Mouse (Mus musculus) G1E (cell line): ENCODE measurements around the gene Gss. TPM values are rescaled to one million over a fixed set of nuclear protein-coding genes. Genes with fewer than 3 reads are reported as not detected.

Experiments
- ATAC-seq: 2 replicates; pipeline ENCODE4 v1.8.0; 2016; ENCODE audit warnings: mild to moderate bottlenecking; ENCODE audit not compliant: insufficient number of reproducible peaks, poor library complexity, low FRiP score, severe bottlenecking; ENCODE audit errors: extremely low read depth
- DNase-seq: peaks from one replicate; pipeline ENCODE4 v3.0.0; 2012; ENCODE audit warnings: low spot score
- H3K27me3 ChIP-seq: 2 replicates; pipeline ENCODE4 v1.6.1; 2012; ENCODE audit warnings: mild to moderate bottlenecking, low read length, inconsistent platforms; ENCODE audit not compliant: insufficient read depth
- H3K36me3 ChIP-seq: replicated peaks from 2 replicates; pipeline ENCODE3; 2012; ENCODE audit warnings: mild to moderate bottlenecking, inconsistent platforms
- H3K4me1 ChIP-seq: 2 replicates; pipeline ENCODE4 v1.6.1; 2012; ENCODE audit warnings: low read depth, low read length, inconsistent platforms, mixed read lengths; ENCODE audit not compliant: insufficient read depth
- H3K4me3 ChIP-seq: 2 replicates; pipeline ENCODE4 v1.5.1; 2012; ENCODE audit warnings: low read depth, mild to moderate bottlenecking, inconsistent platforms, low read length, moderate library complexity, mixed read lengths
- H3K9me3 ChIP-seq: replicated peaks from 2 replicates; pipeline ENCODE4 v1.6.1; 2012; ENCODE audit warnings: inconsistent platforms
- CTCF ChIP-seq: IDR thresholded peaks from 2 replicates; pipeline ENCODE4 v1.5.1; 2012; ENCODE audit warnings: low read depth, low read length, inconsistent platforms, mixed read lengths
- GATA1 ChIP-seq: IDR thresholded peaks from 2 replicates; pipeline ENCODE4 v1.6.1; 2012; ENCODE audit warnings: borderline replicate concordance, low read length, inconsistent platforms, mixed read lengths
- GATA2 ChIP-seq: IDR thresholded peaks from 2 replicates; pipeline ENCODE4 v1.6.1; 2012; ENCODE audit warnings: low read depth, low read length, inconsistent platforms, borderline replicate concordance
- POLR2AphosphoS5 ChIP-seq: IDR thresholded peaks from 2 replicates; pipeline ENCODE4 v1.6.1; 2012; ENCODE audit warnings: low read depth, low read length, inconsistent platforms; ENCODE audit not compliant: insufficient replicate concordance
- TAL1 ChIP-seq: conservative IDR thresholded peaks from 2 replicates; pipeline ENCODE4 v1.6.1; 2012; ENCODE audit warnings: low read depth, low read length, inconsistent platforms, mixed read lengths
- polyA plus RNA-seq: library from polyadenylated mRNA; stranded (reverse); fragments of >175 nt; gene quantifications from 2 replicates; pipeline ENCODE4 v1.2.3, GENCODE M21; 2012
- total RNA-seq, 2 experiments: library from RNA; stranded (forward) in 1 of 2; stranded (reverse) in 1 of 2; fragments of 200-1000 nt in 1 of 2; fragments of >200 nt in 1 of 2; fragmentation: Nextera tagmentation in 1 of 2; gene quantifications; 2 replicates each; pipeline ENCODE4 v1.2.3; 2014 to 2017

The Gss gene
- total RNA-seq (2014; fragmentation: Nextera tagmentation) (7.3 and 10.6 TPM in 2 replicates), total RNA-seq (2017) (22.0 and 25.7 TPM in 2 replicates), polyA plus RNA-seq (14.6 and 16.5 TPM in 2 replicates)

DNA sequence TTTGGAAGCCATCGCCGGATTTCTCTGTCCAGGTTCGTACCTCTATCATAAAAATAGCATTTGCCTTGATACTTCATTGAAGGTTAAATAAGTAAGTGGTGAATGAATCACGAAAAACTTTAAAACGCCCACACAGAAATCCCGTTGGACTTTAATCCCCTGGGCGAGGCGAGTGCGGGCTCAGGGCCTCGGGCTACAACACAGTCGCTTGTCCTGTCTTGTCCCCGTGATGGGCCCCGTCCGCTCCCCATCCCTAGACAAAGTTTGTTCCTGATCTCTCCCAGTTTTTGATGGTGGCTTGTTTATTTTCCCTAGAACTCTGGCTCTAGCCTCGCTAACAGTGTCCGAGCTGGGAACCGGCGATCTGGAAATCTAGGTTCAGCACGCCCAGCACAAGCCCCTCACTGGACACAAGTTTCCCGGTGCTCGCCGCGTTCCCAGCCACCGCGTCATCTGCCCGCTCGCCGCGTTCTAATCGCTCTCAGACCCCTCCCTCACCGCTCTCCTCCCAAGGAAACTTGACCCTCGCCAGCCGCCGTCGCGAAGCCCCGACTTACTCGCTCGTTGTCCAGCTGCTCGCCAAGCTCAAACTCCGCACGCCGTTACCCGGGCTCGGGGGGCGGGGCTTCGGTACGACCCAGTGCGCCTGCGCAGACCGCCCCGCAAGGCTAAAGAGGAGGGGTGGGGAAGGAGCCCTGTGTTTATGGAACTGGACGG is at the start of gene Gss:
Gss (minus strand) TSS at position 674 of the 717 bp plus-strand sequence.
- H3K36me3 ChIP-seq, result peaks cover 19% of the 10 kb centered on the region
- no peaks in the 10 kb centered on the region for H3K9me3 ChIP-seq
- H3K4me1 ChIP-seq, result peaks cover 78% of the 10 kb centered on the region
- TF ChIP-seq CTCF (no peak), GATA1 (no peak), POLR2AphosphoS5 (no peak), TAL1 (no peak), GATA2 (no peak)
- peak within 1 kb of the TSS; percentile 79 for H3K4me3 ChIP-seq
- no peaks in the 10 kb centered on the region for H3K27me3 ChIP-seq
- DNase-seq (peak; percentile 94), ATAC-seq (peak; percentile 55)

DNA sequence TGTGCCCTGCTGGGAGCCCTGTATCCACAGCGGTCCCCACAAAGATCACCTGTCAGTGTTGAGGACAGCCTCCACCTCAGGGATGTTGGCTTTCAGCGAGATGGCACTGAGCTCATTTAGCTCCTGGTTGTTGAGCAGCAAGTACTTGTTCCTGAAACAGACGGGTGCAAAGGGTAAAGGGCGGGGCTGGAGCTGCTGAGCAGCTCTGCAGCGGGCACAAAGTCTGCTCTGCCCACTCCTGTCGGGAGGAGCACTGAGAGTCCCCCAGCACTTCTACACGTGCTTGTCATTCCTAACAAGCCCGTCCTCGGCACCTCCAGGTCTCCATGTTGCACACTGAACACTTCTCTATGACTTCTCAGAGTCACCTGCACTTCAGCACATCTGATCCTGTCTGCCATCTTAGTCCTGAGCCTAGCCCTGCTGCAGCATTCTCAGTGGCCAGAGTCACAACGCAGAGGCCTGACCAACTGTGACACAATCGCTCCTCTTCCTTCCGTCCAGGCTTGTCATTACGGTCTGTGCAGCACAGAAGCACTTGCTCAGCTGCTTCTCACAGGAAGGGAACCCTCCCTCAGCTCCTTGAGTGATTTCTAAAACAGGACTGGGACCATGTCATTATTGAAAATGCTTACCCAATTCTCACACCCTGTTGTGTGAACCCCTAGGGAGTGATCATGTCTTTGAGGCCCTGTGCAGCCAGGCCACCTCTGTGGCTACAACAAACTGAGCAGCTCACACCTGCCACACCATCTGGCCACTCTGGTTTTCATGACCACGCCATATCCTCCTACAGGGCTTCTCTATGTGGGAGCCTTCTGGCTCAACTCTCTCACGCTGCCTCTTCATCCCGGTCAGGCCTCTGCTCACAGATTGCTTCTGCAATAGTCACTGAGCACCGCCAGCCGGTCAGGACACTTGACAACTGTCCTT is 49.2 kb upstream of the Gss start:
- Histone ChIP-seq H3K4me3 (no peak overlapping the region), H3K4me1 (no peaks in the 10 kb centered on the region), H3K27me3 (no peaks in the 10 kb centered on the region), H3K36me3 (peaks cover 96% of the 10 kb centered on the region), H3K9me3 (no peaks in the 10 kb centered on the region)
- ATAC-seq (no peak), DNase-seq (no peak)
- no peak for TF ChIP-seq POLR2AphosphoS5
- TF ChIP-seq CTCF, result no peak
- TF ChIP-seq GATA2, result no peak
- no peak for TF ChIP-seq GATA1
- no peak for TF ChIP-seq TAL1

DNA sequence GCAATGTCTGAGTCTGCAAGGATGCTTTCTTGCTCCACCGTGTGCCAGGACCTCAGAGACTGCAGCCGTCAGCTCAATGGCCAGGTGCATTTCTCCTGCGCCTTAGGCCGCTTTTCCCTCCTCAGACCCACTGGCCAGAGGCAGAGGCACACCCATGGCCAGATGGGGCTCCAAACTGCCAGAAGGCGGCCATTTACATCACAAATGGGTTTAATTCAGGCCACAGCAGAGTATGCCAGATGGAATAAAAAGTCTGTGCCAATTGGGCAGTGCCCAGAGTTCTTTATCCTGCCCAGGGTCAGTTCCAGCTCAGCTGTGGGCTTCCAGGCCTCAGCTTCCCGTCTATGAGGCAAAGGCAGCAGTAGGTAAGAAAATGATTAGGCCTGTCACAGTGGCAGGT is 48.0 kb upstream of the Gss start:
- DNase-seq, result no peak
- Histone ChIP-seq H3K27me3 (no peaks in the 10 kb centered on the region), H3K4me1 (no peaks in the 10 kb centered on the region), H3K4me3 (no peak overlapping the region), H3K9me3 (no peaks in the 10 kb centered on the region), H3K36me3 (peaks cover 97% of the 10 kb centered on the region)
- no peak for TF ChIP-seq TAL1
- no peak for TF ChIP-seq CTCF
- TF ChIP-seq POLR2AphosphoS5, result no peak
- no peak for TF ChIP-seq GATA2
- TF ChIP-seq GATA1, result no peak
- no peak for ATAC-seq

DNA sequence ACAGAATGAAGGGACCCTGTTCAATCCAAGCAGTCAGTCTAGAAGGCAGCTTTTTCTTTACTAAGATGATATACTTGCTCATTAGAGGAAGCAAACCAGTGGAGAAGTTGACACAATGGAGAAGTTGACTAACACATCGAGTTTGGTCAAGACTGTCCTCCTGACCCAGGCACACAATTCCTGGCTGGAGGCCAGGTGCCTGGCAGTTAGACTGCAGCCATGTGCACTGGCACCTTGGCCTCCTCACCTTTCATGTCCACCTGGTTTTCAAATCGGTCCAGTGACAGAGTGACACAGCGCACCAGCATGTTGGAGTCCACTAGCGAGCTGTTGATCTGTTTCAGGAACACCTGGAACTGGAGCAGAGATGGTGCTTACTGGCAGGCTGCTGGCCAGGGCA is 44.8 kb upstream of the Gss start:
- no peaks in the 10 kb centered on the region for H3K4me1 ChIP-seq
- no peak overlapping the region for H3K4me3 ChIP-seq
- H3K36me3 ChIP-seq, result peaks cover 100% of the 10 kb centered on the region
- ATAC-seq (no peak), DNase-seq (no peak)
- TF ChIP-seq GATA2 (no peak), TAL1 (no peak), CTCF (no peak), POLR2AphosphoS5 (no peak), GATA1 (no peak)
- no peaks in the 10 kb centered on the region for H3K27me3 ChIP-seq
- H3K9me3 ChIP-seq, result no peaks in the 10 kb centered on the region

DNA sequence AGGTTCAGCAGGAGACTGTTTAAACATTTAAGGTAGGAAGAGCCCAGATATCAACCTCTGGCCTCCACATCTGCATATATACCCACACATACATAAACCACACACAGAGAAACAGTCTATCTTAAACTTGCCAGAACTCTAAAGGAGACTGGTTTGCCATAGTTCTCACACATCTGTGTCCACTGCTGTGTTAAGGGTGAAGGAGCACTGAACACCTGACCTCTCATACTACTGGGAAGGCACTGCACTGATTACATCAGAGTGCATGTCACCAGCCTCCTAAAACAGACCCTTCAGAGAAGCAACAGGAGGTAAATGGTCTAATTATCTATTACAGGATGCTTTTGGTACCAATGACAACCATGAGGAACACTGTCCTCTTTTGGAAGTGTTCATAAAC is 44.3 kb upstream of the Gss start:
- Histone ChIP-seq H3K4me1 (no peaks in the 10 kb centered on the region), H3K9me3 (no peaks in the 10 kb centered on the region), H3K36me3 (peaks cover 100% of the 10 kb centered on the region), H3K4me3 (no peak overlapping the region), H3K27me3 (no peaks in the 10 kb centered on the region)
- DNase-seq (no peak), ATAC-seq (no peak)
- TF ChIP-seq POLR2AphosphoS5 (no peak), GATA2 (no peak), GATA1 (no peak)

DNA sequence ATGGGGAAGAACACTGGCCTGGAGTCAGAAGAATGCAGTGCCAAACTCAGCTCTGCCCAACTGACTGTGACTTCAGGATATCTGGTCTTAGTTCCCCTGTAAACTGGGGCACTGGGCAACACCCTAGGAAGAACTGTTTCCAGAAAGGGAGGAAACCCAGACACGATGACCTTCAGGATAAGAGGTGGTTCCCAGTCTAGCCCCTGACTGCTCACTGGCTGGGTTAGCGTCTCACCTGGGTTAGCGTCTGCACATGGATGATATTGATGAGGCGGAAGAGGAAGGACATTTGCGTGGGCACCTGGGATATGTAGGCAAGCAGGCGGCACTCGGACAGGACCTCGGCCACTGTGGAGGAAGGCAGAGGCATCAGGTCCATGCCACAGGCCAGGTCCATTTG is 43.4 kb upstream of the Gss start:
- TF ChIP-seq CTCF (no peak), POLR2AphosphoS5 (no peak), GATA2 (no peak), GATA1 (no peak), TAL1 (no peak)
- H3K27me3 ChIP-seq, result no peaks in the 10 kb centered on the region
- DNase-seq (no peak), ATAC-seq (no peak)
- H3K36me3 ChIP-seq, result peaks cover 100% of the 10 kb centered on the region
- no peak overlapping the region for H3K4me3 ChIP-seq
- H3K9me3 ChIP-seq, result no peaks in the 10 kb centered on the region
- no peaks in the 10 kb centered on the region; the same call in 1 of the 2 replicates for H3K4me1 ChIP-seq
